Mouse (Mus musculus) thymus, adult 2 months (tissue): ENCODE measurements at regions not wholly inside any gene's neighbourhood (a gene's known extent, or its start where the extent isn't known, plus 50 kb on each side); places are given as distances from the start of the nearest gene placed in this dataset.

ENCODE experiments used
- DNase-seq: peaks from one replicate; pipeline ENCODE4 v3.0.0; 2021
- H3K27ac ChIP-seq: fragments of 200-500 bp; 2 replicates; pipeline ENCODE4 v1.5.1; 2012; ENCODE audit warnings: low read length, control low read depth; ENCODE audit not compliant: control insufficient read depth, insufficient read depth
- H3K27me3 ChIP-seq: fragments of 200-500 bp; 2 replicates; pipeline ENCODE4 v1.6.1; 2012; ENCODE audit warnings: mild to moderate bottlenecking, low read length, moderate library complexity, mixed read lengths; ENCODE audit not compliant: control insufficient read depth, insufficient read depth
- H3K36me3 ChIP-seq: fragments of 200-500 bp; 2 replicates; pipeline ENCODE4 v1.6.1; 2012; ENCODE audit warnings: mild to moderate bottlenecking, low read length, moderate library complexity; ENCODE audit not compliant: control insufficient read depth, insufficient read depth
- H3K4me1 ChIP-seq: fragments of 200-500 bp; replicated peaks from 2 replicates; pipeline ENCODE4 v1.6.1; 2012; ENCODE audit warnings: low read length; ENCODE audit not compliant: control insufficient read depth, insufficient read depth
- H3K4me3 ChIP-seq: fragments of 200-500 bp; 2 replicates; pipeline ENCODE4 v1.5.1; 2012; ENCODE audit warnings: mild to moderate bottlenecking, low read length, control low read depth, moderate library complexity; ENCODE audit not compliant: control insufficient read depth, insufficient read depth
- CTCF ChIP-seq: fragments of 200-500 bp; IDR thresholded peaks from 2 replicates; pipeline ENCODE4 v1.5.1; 2012; ENCODE audit warnings: mild to moderate bottlenecking, control low read depth, low read length, moderate library complexity, borderline replicate concordance; ENCODE audit not compliant: control insufficient read depth, poor library complexity, insufficient read depth; ENCODE audit errors: extremely low read depth
- POLR2A ChIP-seq: fragments of 200-500 bp; IDR thresholded peaks from 2 replicates; pipeline ENCODE4 v1.6.1; 2012; ENCODE audit warnings: mild to moderate bottlenecking, low read length, control low read depth, moderate library complexity; ENCODE audit not compliant: control insufficient read depth, poor library complexity, insufficient read depth; ENCODE audit errors: extremely low read depth
- WGBS: fragments of 180-500 bp; shearing (Covaris S2); methylation state at CpG from one replicate; pipeline ENCODE4 v1.1.7; 2018; 5-methylcytosine and 5-hydroxymethylcytosine counted together

- H3K36me3 ChIP-seq, result no peaks in the 10 kb centered on the region
- no peaks in the 10 kb centered on the region for H3K27me3 ChIP-seq
- no peak overlapping the region for H3K4me3 ChIP-seq
- H3K4me1 ChIP-seq, result no peaks in the 10 kb centered on the region
- no peak overlapping the region for H3K27ac ChIP-seq
- DNase-seq, result no peak
- TF ChIP-seq CTCF, result no peak
- no peak for TF ChIP-seq POLR2A
- WGBS, result 94% methylated on average over 15 of the region's 15 CpGs
Observed at GRCm38 (mm10) chr13:101061233-101062144, 228.3 kb upstream of the Slc30a5 start.

GRCm38 (mm10) chr13:101049511-101049910, 216.3 kb upstream of the Slc30a5 start:
- Histone ChIP-seq H3K4me1 (no peaks in the 10 kb centered on the region), H3K27ac (no peak overlapping the region), H3K36me3 (no peaks in the 10 kb centered on the region), H3K27me3 (no peaks in the 10 kb centered on the region), H3K4me3 (no peak overlapping the region)
- DNase-seq, result no peak
- WGBS, result 87% methylated on average over 1 of the region's 1 CpGs
- TF ChIP-seq POLR2A (no peak), CTCF (no peak)

- H3K4me1 ChIP-seq, result no peaks in the 10 kb centered on the region
- H3K27ac ChIP-seq, result no peak overlapping the region
- TF ChIP-seq POLR2A (no peak), CTCF (no peak)
- 74% methylated on average over 1 of the region's 1 CpGs for WGBS
- H3K27me3 ChIP-seq, result no peaks in the 10 kb centered on the region
- H3K4me3 ChIP-seq, result no peak overlapping the region
- DNase-seq, result no peak
- no peaks in the 10 kb centered on the region for H3K36me3 ChIP-seq
Observed at GRCm38 (mm10) chr13:101032594-101032993, 199.4 kb upstream of the Slc30a5 start.

- H3K4me3 ChIP-seq, result no peak overlapping the region
- H3K27me3 ChIP-seq, result no peaks in the 10 kb centered on the region
- DNase-seq, result no peak
- no peaks in the 10 kb centered on the region for H3K4me1 ChIP-seq
- no peak overlapping the region for H3K27ac ChIP-seq
- no peaks in the 10 kb centered on the region for H3K36me3 ChIP-seq
- no peak for TF ChIP-seq POLR2A
- TF ChIP-seq CTCF, result no peak
Observed at GRCm38 (mm10) chr13:101026043-101026442, 192.8 kb upstream of the Slc30a5 start.

- WGBS, result 93% methylated on average over 2 of the region's 2 CpGs
- H3K27me3 ChIP-seq, result no peaks in the 10 kb centered on the region
- no peak overlapping the region for H3K4me3 ChIP-seq
- no peak for TF ChIP-seq POLR2A
- no peak for TF ChIP-seq CTCF
- no peak for DNase-seq
- no peak overlapping the region for H3K27ac ChIP-seq
- H3K4me1 ChIP-seq, result no peaks in the 10 kb centered on the region
- no peaks in the 10 kb centered on the region for H3K36me3 ChIP-seq
Observed at GRCm38 (mm10) chr13:101025488-101025887, 192.3 kb upstream of the Slc30a5 start.

- WGBS, result 82% methylated on average over 2 of the region's 2 CpGs
- TF ChIP-seq POLR2A (no peak), CTCF (no peak)
- Histone ChIP-seq H3K4me3 (no peak overlapping the region), H3K27ac (no peak overlapping the region), H3K27me3 (no peaks in the 10 kb centered on the region), H3K4me1 (no peaks in the 10 kb centered on the region), H3K36me3 (no peaks in the 10 kb centered on the region)
- DNase-seq, result no peak
Observed at GRCm38 (mm10) chr13:101024971-101025370, 191.7 kb upstream of the Slc30a5 start.
